Mouse (Mus musculus) CH12.LX (cell line): ENCODE measurements around the gene Asb18. TPM values are rescaled to one million over a fixed set of nuclear protein-coding genes. Genes with fewer than 3 reads are reported as not detected.

Experiments used
- DNase-seq: peaks from one replicate; pipeline ENCODE4 v3.0.0-alpha.2; 2013; ENCODE audit errors: extremely low read depth
- H3K27ac ChIP-seq: 2 replicates; pipeline ENCODE4 v1.5.1; 2012; ENCODE audit warnings: low read depth, mild to moderate bottlenecking, control low read depth, moderate library complexity; ENCODE audit not compliant: insufficient read depth
- H3K27me3 ChIP-seq: replicated peaks from 2 replicates; pipeline ENCODE3; 2012; ENCODE audit warnings: inconsistent platforms
- H3K36me3 ChIP-seq, 2 experiments: replicated peaks in 1 of 2; 2 replicates each; pipeline versions ENCODE3 to v1.6.1; 2012; ENCODE audit warnings: inconsistent platforms in 1 of 2, low read length in 1 of 2, mild to moderate bottlenecking in 1 of 2, mixed read lengths in 1 of 2, moderate library complexity in 1 of 2; ENCODE audit not compliant: control insufficient read depth in 1 of 2, insufficient read depth in 1 of 2
- H3K4me1 ChIP-seq, 2 experiments: 2 replicates each; pipeline ENCODE4 v1.6.1; 2012; ENCODE audit warnings: inconsistent platforms in 1 of 2, moderate library complexity in 1 of 2; ENCODE audit not compliant: insufficient read depth in 2 of 2, control insufficient read depth in 1 of 2
- H3K4me2 ChIP-seq: 2 replicates; pipeline ENCODE4 v1.6.1; 2012; ENCODE audit warnings: low read depth, mild to moderate bottlenecking, control low read depth; ENCODE audit not compliant: poor library complexity, insufficient read depth, severe bottlenecking
- H3K4me3 ChIP-seq, 3 experiments: fragments of 150-350 bp in 1 of 3; sonication (generic) in 1 of 3; replicated peaks in 1 of 3; 2 replicates each; pipeline versions ENCODE3 to v1.5.1; 2011 to 2012; ENCODE audit warnings: low read depth in 2 of 3, low read length in 2 of 3, mild to moderate bottlenecking in 2 of 3, moderate library complexity in 2 of 3, control low read depth in 1 of 3, improper control_type of control experiment in 1 of 3, inconsistent platforms in 1 of 3, mixed read lengths in 1 of 3; ENCODE audit not compliant: poor library complexity in 1 of 3
- H3K79me2 ChIP-seq: replicated peaks from 2 replicates; pipeline ENCODE4 v1.6.1; 2012; ENCODE audit warnings: mild to moderate bottlenecking, moderate library complexity; ENCODE audit not compliant: control insufficient read depth, poor library complexity, insufficient read depth, severe bottlenecking; ENCODE audit errors: extremely low read depth
- H3K9ac ChIP-seq: 2 replicates; pipeline ENCODE4 v1.6.1; 2012; ENCODE audit warnings: low read depth, mild to moderate bottlenecking, control low read depth, moderate library complexity; ENCODE audit not compliant: insufficient read depth
- H3K9me3 ChIP-seq: replicated peaks from 2 replicates; pipeline ENCODE3; 2012; ENCODE audit warnings: low read length, inconsistent platforms, mixed read lengths
- CHD2 ChIP-seq: IDR thresholded peaks from 2 replicates; pipeline ENCODE4 v1.6.1; 2011; ENCODE audit warnings: low read length, improper control_type of control experiment
- E2F4 ChIP-seq: IDR thresholded peaks from 2 replicates; pipeline ENCODE4 v1.6.1; 2011; ENCODE audit warnings: low read depth, low read length, improper control_type of control experiment; ENCODE audit not compliant: insufficient replicate concordance
- ELF1 ChIP-seq: IDR thresholded peaks from 2 replicates; pipeline ENCODE4 v1.6.1; 2014; ENCODE audit warnings: low read depth, mild to moderate bottlenecking, inconsistent platforms, low read length, improper control_type of control experiment
- EP300 ChIP-seq: IDR thresholded peaks from 2 replicates; pipeline ENCODE4 v1.6.1; 2011; ENCODE audit warnings: low read length, improper control_type of control experiment
- ETS1 ChIP-seq: conservative IDR thresholded peaks from 2 replicates; pipeline ENCODE4 v1.6.1; 2012; ENCODE audit warnings: low read depth, mild to moderate bottlenecking, inconsistent platforms, low read length, improper control_type of control experiment, moderate library complexity
- GABPA ChIP-seq: IDR thresholded peaks from 2 replicates; pipeline ENCODE4 v1.6.1; 2012; ENCODE audit warnings: low read depth, low read length, improper control_type of control experiment, inconsistent platforms; ENCODE audit not compliant: insufficient replicate concordance
- JUN ChIP-seq: IDR thresholded peaks from 2 replicates; pipeline ENCODE4 v1.6.1; 2011; ENCODE audit warnings: low read depth, mild to moderate bottlenecking, low read length, improper control_type of control experiment, moderate library complexity; ENCODE audit not compliant: insufficient read depth
- JUND ChIP-seq: conservative IDR thresholded peaks from 2 replicates; pipeline ENCODE4 v1.6.1; 2011; ENCODE audit warnings: low read depth, low read length, improper control_type of control experiment
- MAFK ChIP-seq: IDR thresholded peaks from 2 replicates; pipeline ENCODE4 v1.6.1; 2011; ENCODE audit warnings: low read length, improper control_type of control experiment; ENCODE audit not compliant: insufficient replicate concordance
- MAZ ChIP-seq: IDR thresholded peaks from 2 replicates; pipeline ENCODE4 v1.6.1; 2012; ENCODE audit warnings: low read depth, mild to moderate bottlenecking, inconsistent platforms, low read length, improper control_type of control experiment, moderate library complexity
- MEF2A ChIP-seq: IDR thresholded peaks from 2 replicates; pipeline ENCODE4 v1.6.1; 2014; ENCODE audit warnings: low read depth, mild to moderate bottlenecking, inconsistent platforms, low read length, improper control_type of control experiment, borderline replicate concordance
- MXI1 ChIP-seq: IDR thresholded peaks from 2 replicates; pipeline ENCODE4 v1.6.1; 2011; ENCODE audit warnings: mild to moderate bottlenecking, low read depth, low read length, improper control_type of control experiment
- NELFE ChIP-seq: IDR thresholded peaks from 2 replicates; pipeline ENCODE4 v1.6.1; 2011; ENCODE audit warnings: low read depth, low read length, improper control_type of control experiment
- NRF1 ChIP-seq: IDR thresholded peaks from 2 replicates; pipeline ENCODE4 v1.6.1; 2014; ENCODE audit warnings: low read depth, mild to moderate bottlenecking, inconsistent platforms, low read length, improper control_type of control experiment, moderate library complexity
- PAX5 ChIP-seq: IDR thresholded peaks from 2 replicates; pipeline ENCODE4 v1.6.1; 2012; ENCODE audit warnings: low read length, inconsistent platforms, mixed read lengths
- POLR2AphosphoS2 ChIP-seq: IDR thresholded peaks from 2 replicates; pipeline ENCODE4 v1.6.1; 2011; ENCODE audit warnings: low read depth, low read length, improper control_type of control experiment
- SIN3A ChIP-seq: IDR thresholded peaks from 2 replicates; pipeline ENCODE4 v1.6.1; 2012; ENCODE audit warnings: low read length, improper control_type of control experiment, inconsistent platforms
- SMC3 ChIP-seq: IDR thresholded peaks from 2 replicates; pipeline ENCODE4 v1.6.1; 2011; ENCODE audit warnings: low read depth, low read length, improper control_type of control experiment
- TCF12 ChIP-seq: IDR thresholded peaks from 2 replicates; pipeline ENCODE4 v1.6.1; 2014; ENCODE audit warnings: low read depth, mild to moderate bottlenecking, inconsistent platforms, low read length, improper control_type of control experiment
- UBTF ChIP-seq: IDR thresholded peaks from 2 replicates; pipeline ENCODE4 v1.6.1; 2012; ENCODE audit warnings: low read depth, mild to moderate bottlenecking, inconsistent platforms, low read length, improper control_type of control experiment, moderate library complexity
- USF2 ChIP-seq: conservative IDR thresholded peaks from 2 replicates; pipeline ENCODE4 v1.6.1; 2011; ENCODE audit warnings: low read depth, low read length, improper control_type of control experiment
- ZC3H11A ChIP-seq: IDR thresholded peaks from 2 replicates; pipeline ENCODE4 v1.6.1; 2012; ENCODE audit warnings: low read depth, mild to moderate bottlenecking, inconsistent platforms, low read length, improper control_type of control experiment
- ZKSCAN1 ChIP-seq: IDR thresholded peaks from 2 replicates; pipeline ENCODE4 v1.6.1; 2012; ENCODE audit warnings: low read depth, inconsistent platforms, low read length, improper control_type of control experiment, borderline replicate concordance
- ZMIZ1 ChIP-seq: IDR thresholded peaks from 2 replicates; pipeline ENCODE4 v1.6.1; 2012; ENCODE audit warnings: low read depth, mild to moderate bottlenecking, inconsistent platforms, low read length, improper control_type of control experiment
- dilution Hi-C: fragments of 300-500 bp; cut with MboI; formaldehyde crosslinking; loops from 2 replicates; pipeline ENCODE4 v1.14.3; 2020; ENCODE audit warnings: low sequenced_read_pairs; ENCODE audit not compliant: extremely low pct_unique_long_range_greater_than_20kb, extremely low pct_ligation_motif_present
- in situ Hi-C: fragments of 300-500 bp; cut with MboI; formaldehyde crosslinking; loops from 3 replicates; pipeline ENCODE4 v1.14.3; 2019; ENCODE audit warnings: low sequenced_read_pairs, low pct_ligation_motif_present, low pct_unique_long_range_greater_than_20kb, mixed read lengths
- polyA plus RNA-seq: library from polyadenylated mRNA; unstranded; fragments of >175 nt; gene quantifications from 2 replicates; pipeline ENCODE4 v1.2.1, GENCODE M21; 2012; ENCODE audit warnings: low read depth; ENCODE audit not compliant: insufficient read length
- total RNA-seq, 2 experiments: library from RNA; depleted of rRNA; stranded (reverse); fragments of 300-350 nt in 1 of 2; fragments of >200 nt in 1 of 2; gene quantifications; 2 replicates each; pipeline ENCODE4 v1.2.3; 2012 to 2014

The Asb18 gene
- total and polyA plus RNA-seq, 3 experiments, result not detected

- dilution Hi-C loops, result no loop called here
- no peak for DNase-seq
- Histone ChIP-seq H3K9ac (no peak overlapping the region), H3K27ac (no peak overlapping the region), H3K79me2 (no peaks in the 10 kb centered on the region), H3K36me3 (no peaks in the 10 kb centered on the region), H3K4me2 (no peak overlapping the region), H3K4me1 (no peaks in the 10 kb centered on the region), H3K4me3 (no peak overlapping the region), H3K27me3 (no peaks in the 10 kb centered on the region), H3K9me3 (peaks cover 75% of the 10 kb centered on the region)
- in situ Hi-C loops, result no loop called here
- no peak for TF ChIP-seq E2F4
- no peak for TF ChIP-seq ETS1
Measured at GRCm38 (mm10) chr1:89934316-89935260, 79.9 kb downstream of the Asb18 start.

GRCm38 (mm10) chr1:89933786-89934185 lies 80.7 kb downstream of the Asb18 start:
- TF ChIP-seq USF2 (no peak), TCF12 (no peak), MAFK (no peak), NRF1 (no peak), ZKSCAN1 (no peak), MAZ (no peak), GABPA (no peak)
- H3K27ac ChIP-seq, result no peak overlapping the region
- peaks cover 78% of the 10 kb centered on the region for H3K9me3 ChIP-seq
- H3K27me3 ChIP-seq, result no peaks in the 10 kb centered on the region
- H3K4me2 ChIP-seq, result no peak overlapping the region
- H3K36me3 ChIP-seq, result no peaks in the 10 kb centered on the region
- no peaks in the 10 kb centered on the region for H3K4me1 ChIP-seq
- dilution Hi-C loops (no loop called here), in situ Hi-C loops (no loop called here)
- no peaks in the 10 kb centered on the region for H3K79me2 ChIP-seq
- no peak overlapping the region for H3K4me3 ChIP-seq
- DNase-seq, result no peak
- H3K9ac ChIP-seq, result no peak overlapping the region

- H3K27ac ChIP-seq, result no peak overlapping the region
- no peak overlapping the region for H3K9ac ChIP-seq
- no peaks in the 10 kb centered on the region for H3K36me3 ChIP-seq
- no peaks in the 10 kb centered on the region for H3K4me1 ChIP-seq
- in situ Hi-C loops, result no loop called here
- no peak overlapping the region for H3K4me3 ChIP-seq
- H3K4me2 ChIP-seq, result no peak overlapping the region
- dilution Hi-C loops, result no loop called here
- no peak for DNase-seq
- H3K9me3 ChIP-seq, result peaks cover 85% of the 10 kb centered on the region
- TF ChIP-seq NRF1 (no peak), EP300 (no peak), JUND (no peak), SIN3A (no peak), POLR2AphosphoS2 (no peak), ZMIZ1 (no peak), CHD2 (no peak), USF2 (no peak), ELF1 (no peak), ZC3H11A (no peak), JUN (no peak), ZKSCAN1 (no peak), E2F4 (no peak), TCF12 (no peak), SMC3 (no peak), UBTF (no peak), NELFE (no peak), PAX5 (no peak), MXI1 (no peak), MEF2A (no peak)
- H3K27me3 ChIP-seq, result no peaks in the 10 kb centered on the region
- no peaks in the 10 kb centered on the region for H3K79me2 ChIP-seq
Measured at GRCm38 (mm10) chr1:89933028-89933427, 81.4 kb downstream of the Asb18 start.
